Mouse (Mus musculus) kidney, embryonic 15.5 days (tissue): Measurements from ENCODE around the gene Rpl26. TPM values are rescaled to one million over a fixed set of nuclear protein-coding genes. Genes with fewer than 3 reads are reported as not detected.

Experiments used
- ATAC-seq: fragments of 200-750 bp; cut with Nextera tagmentation; replicated peaks from 2 replicates; pipeline ENCODE4 v1.8.0; 2017; ENCODE audit warnings: moderate TSS enrichment; ENCODE audit not compliant: low FRiP score
- H3K27ac ChIP-seq: fragments of 300-500 bp; sonication (generic); 2 replicates; pipeline ENCODE4 v1.5.1; 2015; ENCODE audit warnings: mild to moderate bottlenecking, inconsistent platforms
- H3K27me3 ChIP-seq: fragments of 300-500 bp; sonication (generic); 2 replicates; pipeline ENCODE4 v1.6.1; 2015; ENCODE audit warnings: inconsistent platforms
- H3K36me3 ChIP-seq: fragments of 300-500 bp; sonication (generic); 2 replicates; pipeline ENCODE4 v1.6.1; 2015; ENCODE audit warnings: inconsistent platforms
- H3K4me1 ChIP-seq: fragments of 300-500 bp; sonication (generic); 2 replicates; pipeline ENCODE4 v1.6.1; 2015; ENCODE audit warnings: inconsistent platforms
- H3K4me2 ChIP-seq: fragments of 300-500 bp; sonication (generic); 2 replicates; pipeline ENCODE4 v1.6.1; 2015; ENCODE audit warnings: moderate library complexity, mild to moderate bottlenecking, inconsistent platforms
- H3K4me3 ChIP-seq: fragments of 300-500 bp; sonication (generic); replicated peaks from 2 replicates; pipeline ENCODE4 v1.5.1; 2015; ENCODE audit warnings: mild to moderate bottlenecking, inconsistent platforms
- H3K9ac ChIP-seq: fragments of 300-500 bp; sonication (generic); 2 replicates; pipeline ENCODE4 v1.6.1; 2015; ENCODE audit warnings: mild to moderate bottlenecking, inconsistent platforms
- H3K9me3 ChIP-seq: fragments of 300-500 bp; sonication (generic); replicated peaks from 2 replicates; pipeline ENCODE4 v1.6.1; 2016; ENCODE audit warnings: inconsistent platforms
- WGBS: fragments of 180-500 bp; shearing (Covaris S2); methylation state at CpG from one replicate; pipeline ENCODE4 v1.1.7; 2015; ENCODE audit warnings: mixed read lengths; 5-methylcytosine and 5-hydroxymethylcytosine counted together
- polyA plus RNA-seq: library from polyadenylated mRNA; unstranded; fragments of >200 nt; fragmentation: Nextera tagmentation; extraction: Ambion mirVana; gene quantifications from 2 replicates; pipeline ENCODE4 v1.2.1, GENCODE M21; 2015

Rpl26 gene
- polyA plus RNA-seq, result 1,042 and 1,119 TPM in 2 replicates

GRCm38 (mm10) chr11:68901351-68902046 is at the start of gene Rpl26:
Gene Rpl26, plus strand, starts transcription at chr11:68901583.
- peak within 1 kb of the TSS; percentile 94 for H3K27ac ChIP-seq
- peaks cover 24% of the 10 kb centered on the region for H3K4me1 ChIP-seq
- under 1% methylated on average over 52 of the region's 52 CpGs for WGBS
- peak within 1 kb of the TSS; percentile 96 for H3K4me3 ChIP-seq
- no peaks in the 10 kb centered on the region for H3K27me3 ChIP-seq
- peaks cover 41% of the 10 kb centered on the region for H3K36me3 ChIP-seq
- no peaks in the 10 kb centered on the region for H3K9me3 ChIP-seq
- H3K9ac ChIP-seq, result peak within 1 kb of the TSS; percentile 99
- peak within 1 kb of the TSS; percentile 74 for H3K4me2 ChIP-seq
- peak; percentile 91 for ATAC-seq

- H3K27ac ChIP-seq, result peak overlapping the region; percentile 98
- no peaks in the 10 kb centered on the region; the same call in 1 of the 2 replicates for H3K36me3 ChIP-seq
- H3K27me3 ChIP-seq, result no peaks in the 10 kb centered on the region
- no peaks in the 10 kb centered on the region for H3K9me3 ChIP-seq
- 2% methylated on average over 13 of the region's 13 CpGs for WGBS
- H3K4me3 ChIP-seq, result peak overlapping the region; percentile 73
- peak overlapping the region; percentile 83 for H3K9ac ChIP-seq
- peak overlapping the region; percentile 74 for H3K4me2 ChIP-seq
- H3K4me1 ChIP-seq, result peaks cover 32% of the 10 kb centered on the region
- no peak for ATAC-seq
Measured at GRCm38 (mm10) chr11:68851644-68852485, 49.5 kb upstream of the Rpl26 start.

- H3K4me3 ChIP-seq, result peak overlapping the region; percentile 73
- H3K27ac ChIP-seq, result peak overlapping the region; percentile 98
- peak; percentile 67 for ATAC-seq
- no peaks in the 10 kb centered on the region for H3K27me3 ChIP-seq
- peak overlapping the region; percentile 74 for H3K4me2 ChIP-seq
- WGBS, result 0% methylated on average over 35 of the region's 36 CpGs
- no peaks in the 10 kb centered on the region for H3K9me3 ChIP-seq
- no peaks in the 10 kb centered on the region; the same call in 1 of the 2 replicates for H3K36me3 ChIP-seq
- peaks cover 29% of the 10 kb centered on the region for H3K4me1 ChIP-seq
- peak overlapping the region; percentile 83 for H3K9ac ChIP-seq
Measured at GRCm38 (mm10) chr11:68852486-68852901, 48.9 kb upstream of the Rpl26 start.

- peak; percentile 99 for ATAC-seq
- Histone ChIP-seq H3K27ac (peak overlapping the region; percentile 98), H3K36me3 (no peaks in the 10 kb centered on the region; the same call in 1 of the 2 replicates), H3K4me1 (peaks cover 29% of the 10 kb centered on the region), H3K9me3 (no peaks in the 10 kb centered on the region), H3K4me2 (peak overlapping the region; percentile 74), H3K9ac (peak overlapping the region; percentile 83), H3K27me3 (no peaks in the 10 kb centered on the region), H3K4me3 (peak overlapping the region; percentile 73)
- under 1% methylated on average over 42 of the region's 42 CpGs for WGBS
Measured at GRCm38 (mm10) chr11:68852932-68853409, 48.4 kb upstream of the Rpl26 start.

GRCm38 (mm10) chr11:68853611-68854401 is 47.6 kb upstream of the Rpl26 start:
- peaks cover 29% of the 10 kb centered on the region for H3K4me1 ChIP-seq
- peak overlapping the region; percentile 74 for H3K4me2 ChIP-seq
- H3K36me3 ChIP-seq, result no peaks in the 10 kb centered on the region
- H3K9me3 ChIP-seq, result no peaks in the 10 kb centered on the region
- no peak for ATAC-seq
- H3K27ac ChIP-seq, result peak overlapping the region; percentile 85
- WGBS, result 29% methylated on average over 14 of the region's 14 CpGs
- H3K4me3 ChIP-seq, result peak overlapping the region; percentile 73
- H3K9ac ChIP-seq, result peak overlapping the region; percentile 41; the same call in 1 of the 2 replicates
- H3K27me3 ChIP-seq, result no peaks in the 10 kb centered on the region

GRCm38 (mm10) chr11:68854621-68855020 is 46.8 kb upstream of the Rpl26 start:
- H3K27ac ChIP-seq, result peak overlapping the region; percentile 85; the same call in 1 of the 2 replicates
- WGBS, result 88% methylated on average over 3 of the region's 3 CpGs
- H3K9me3 ChIP-seq, result no peaks in the 10 kb centered on the region
- H3K4me3 ChIP-seq, result no peak overlapping the region
- no peak for ATAC-seq
- no peaks in the 10 kb centered on the region for H3K36me3 ChIP-seq
- H3K4me1 ChIP-seq, result peaks cover 29% of the 10 kb centered on the region
- H3K27me3 ChIP-seq, result no peaks in the 10 kb centered on the region
- no peak overlapping the region for H3K9ac ChIP-seq
- no peak overlapping the region; the same call in 1 of the 2 replicates for H3K4me2 ChIP-seq

GRCm38 (mm10) chr11:68857329-68857728 is 44.1 kb upstream of the Rpl26 start:
- Histone ChIP-seq H3K4me3 (no peak overlapping the region), H3K9ac (no peak overlapping the region), H3K4me1 (peaks cover 11% of the 10 kb centered on the region), H3K27ac (no peak overlapping the region), H3K27me3 (no peaks in the 10 kb centered on the region), H3K36me3 (no peaks in the 10 kb centered on the region), H3K9me3 (no peaks in the 10 kb centered on the region), H3K4me2 (no peak overlapping the region)
- no peak for ATAC-seq
- 92% methylated on average over 3 of the region's 3 CpGs for WGBS

GRCm38 (mm10) chr11:68859943-68860593 is 41.3 kb upstream of the Rpl26 start:
- no peak for ATAC-seq
- 80% methylated on average over 8 of the region's 8 CpGs for WGBS
- H3K36me3 ChIP-seq, result no peaks in the 10 kb centered on the region

GRCm38 (mm10) chr11:68862260-68862659 is 39.1 kb upstream of the Rpl26 start:
- no peak overlapping the region for H3K27ac ChIP-seq
- H3K4me3 ChIP-seq, result no peak overlapping the region
- WGBS, result 73% methylated on average over 2 of the region's 2 CpGs
- no peak overlapping the region for H3K9ac ChIP-seq
- H3K4me1 ChIP-seq, result peaks cover 12% of the 10 kb centered on the region; the same call in 1 of the 2 replicates
- no peak overlapping the region for H3K4me2 ChIP-seq
- H3K36me3 ChIP-seq, result no peaks in the 10 kb centered on the region
- ATAC-seq, result no peak
- no peaks in the 10 kb centered on the region for H3K9me3 ChIP-seq
- no peaks in the 10 kb centered on the region for H3K27me3 ChIP-seq

More at GRCm38 (mm10) chr11:68859943-68860593, 41.3 kb upstream of the Rpl26 start:
- Histone ChIP-seq H3K4me2 (no peak overlapping the region), H3K9ac (no peak overlapping the region), H3K4me1 (peaks cover 10% of the 10 kb centered on the region; the same call in 1 of the 2 replicates), H3K27ac (no peak overlapping the region), H3K27me3 (no peaks in the 10 kb centered on the region), H3K4me3 (no peak overlapping the region), H3K9me3 (no peaks in the 10 kb centered on the region)

- ATAC-seq, result no peak
- 65% methylated on average over 4 of the region's 4 CpGs for WGBS
- no peak overlapping the region for H3K4me2 ChIP-seq
- peaks cover 12% of the 10 kb centered on the region; the same call in 1 of the 2 replicates for H3K4me1 ChIP-seq
- no peak overlapping the region for H3K4me3 ChIP-seq
- peak overlapping the region; percentile 11; the same call in 1 of the 2 replicates for H3K27ac ChIP-seq
- no peaks in the 10 kb centered on the region for H3K36me3 ChIP-seq
- H3K27me3 ChIP-seq, result no peaks in the 10 kb centered on the region
- no peaks in the 10 kb centered on the region for H3K9me3 ChIP-seq
- H3K9ac ChIP-seq, result no peak overlapping the region
Measured at GRCm38 (mm10) chr11:68863631-68864091, 37.7 kb upstream of the Rpl26 start.
